Mouse (Mus musculus): ENCODE measurements around the gene Cpn1. TPM values are rescaled to one million over a fixed set of nuclear protein-coding genes. Genes with fewer than 3 reads are reported as not detected.
"Not testable (repeated sequence)": the region's sequence is repeated elsewhere in the genome, so short reads cannot be mapped to it uniquely, and the experiment has no call there.

Cpn1 gene
- polyA plus RNA-seq, 1 experiment from 2014 or later = 0.10 TPM

GRCm38 (mm10) chr19:43955266-43955665 is 31.1 kb downstream of the Cpn1 start:
- Histone ChIP-seq H3K9ac (no peak overlapping the region), H3K4me3 (replicated peaks) (no peak overlapping the region), H3K9me3 (no peaks in the 10 kb centered on the region), H3K36me3 (replicated peaks) (no peaks in the 10 kb centered on the region), H3K27me3 (no peaks in the 10 kb centered on the region), H3K27ac (no peak overlapping the region), H3K4me1 (no peaks in the 10 kb centered on the region), H3K4me2 (no peak overlapping the region)
- 78% methylated on average over 5 of the region's 5 CpGs for WGBS
- ATAC-seq (ENCODE audit: low FRiP score) = no peak

GRCm38 (mm10) chr19:43954864-43955263 is 31.5 kb downstream of the Cpn1 start:
- 84% methylated on average over 4 of the region's 4 CpGs for WGBS
- no peaks in the 10 kb centered on the region for H3K27me3 ChIP-seq
- no peak for ATAC-seq (ENCODE audit: low FRiP score)
- H3K36me3 ChIP-seq (replicated peaks) = no peaks in the 10 kb centered on the region
- no peaks in the 10 kb centered on the region for H3K4me1 ChIP-seq
- no peak overlapping the region for H3K9ac ChIP-seq
- no peak overlapping the region for H3K27ac ChIP-seq
- H3K4me2 ChIP-seq = no peak overlapping the region
- no peak overlapping the region for H3K4me3 ChIP-seq (replicated peaks)
- H3K9me3 ChIP-seq = no peaks in the 10 kb centered on the region

- H3K36me3 ChIP-seq (replicated peaks); H3K4me3 ChIP-seq (replicated peaks); H3K9ac ChIP-seq; H3K27ac ChIP-seq; H3K4me1 ChIP-seq; H3K4me2 ChIP-seq; H3K9me3 ChIP-seq; H3K27me3 ChIP-seq; ATAC-seq (ENCODE audit: low FRiP score): not testable (repeated sequence)
- 85% methylated on average over 8 of the region's 8 CpGs for WGBS
Measured at GRCm38 (mm10) chr19:43952936-43953335, 33.4 kb downstream of the Cpn1 start.

- H3K9me3 ChIP-seq = no peaks in the 10 kb centered on the region
- H3K36me3 ChIP-seq (replicated peaks) = no peaks in the 10 kb centered on the region
- 0 out of 2 replicates have a peak overlapping the region, but pooled peaks have one; percentile 13 for H3K4me2 ChIP-seq
- H3K27me3 ChIP-seq = no peaks in the 10 kb centered on the region
- H3K4me1 ChIP-seq = peaks cover 7% of the 10 kb centered on the region
- no peak overlapping the region for H3K4me3 ChIP-seq (replicated peaks)
- 5% methylated on average over 12 of the region's 12 CpGs for WGBS
- ATAC-seq (ENCODE audit: low FRiP score) = no peak
- H3K9ac ChIP-seq = no peak overlapping the region
- no peak overlapping the region for H3K27ac ChIP-seq
Measured at GRCm38 (mm10) chr19:43949111-43949810, 37.1 kb downstream of the Cpn1 start.

- Histone ChIP-seq H3K9me3 (no peaks in the 10 kb centered on the region), H3K27ac (no peak overlapping the region), H3K9ac (no peak overlapping the region), H3K4me3 (replicated peaks) (no peak overlapping the region), H3K27me3 (no peaks in the 10 kb centered on the region), H3K36me3 (replicated peaks) (no peaks in the 10 kb centered on the region), H3K4me1 (peaks cover 9% of the 10 kb centered on the region), H3K4me2 (no peak overlapping the region)
- ATAC-seq (ENCODE audit: low FRiP score) = no peak
- WGBS = 89% methylated on average over 8 of the region's 8 CpGs
Measured at GRCm38 (mm10) chr19:43944566-43944965, 41.8 kb downstream of the Cpn1 start.

- 0 out of 2 replicates have a peak, but pooled peaks cover 5% of the 10 kb centered on the region for H3K4me1 ChIP-seq
- WGBS = 81% methylated on average over 16 of the region's 16 CpGs
- no peak overlapping the region for H3K9ac ChIP-seq
Measured at GRCm38 (mm10) chr19:43943076-43943475, 43.3 kb downstream of the Cpn1 start.

GRCm38 (mm10) chr19:43939769-43940689 is 46.3 kb downstream of the Cpn1 start, which contains the start of gene Dnmbp:
TSS of gene Dnmbp (minus strand) at chr19:43940191.
- H3K4me3 ChIP-seq (replicated peaks) = peak within 1 kb of the TSS; percentile 81
- no peaks in the 10 kb centered on the region for H3K36me3 ChIP-seq (replicated peaks)
- H3K4me1 ChIP-seq = 0 out of 2 replicates have a peak, but pooled peaks cover 5% of the 10 kb centered on the region
- H3K27ac ChIP-seq = no peak within 1 kb of the TSS
- peak within 1 kb of the TSS; percentile 84 for H3K9ac ChIP-seq
- WGBS = 4% methylated on average over 88 of the region's 94 CpGs
- peak; percentile 90 for ATAC-seq (ENCODE audit: low FRiP score)
- peak within 1 kb of the TSS; percentile 86 for H3K4me2 ChIP-seq
- no peaks in the 10 kb centered on the region for H3K9me3 ChIP-seq
- H3K27me3 ChIP-seq = peaks cover 10% of the 10 kb centered on the region

More at GRCm38 (mm10) chr19:43943076-43943475, 43.3 kb downstream of the Cpn1 start:
- Histone ChIP-seq H3K4me2 (no peak overlapping the region), H3K27ac (no peak overlapping the region), H3K9me3 (no peaks in the 10 kb centered on the region), H3K27me3 (peaks cover 10% of the 10 kb centered on the region), H3K4me3 (replicated peaks) (no peak overlapping the region), H3K36me3 (replicated peaks) (no peaks in the 10 kb centered on the region)
- ATAC-seq (ENCODE audit: low FRiP score) = no peak

GRCm38 (mm10) chr19:43939171-43939768 is 47.1 kb downstream of the Cpn1 start:
- 36% methylated on average over 16 of the region's 16 CpGs for WGBS
- no peak overlapping the region for H3K27ac ChIP-seq
- ATAC-seq (ENCODE audit: low FRiP score) = no peak

GRCm38 (mm10) chr19:43938355-43938754 is 48.0 kb downstream of the Cpn1 start:
- WGBS = 54% methylated on average over 11 of the region's 11 CpGs
- no peak for ATAC-seq (ENCODE audit: low FRiP score)
- no peak overlapping the region for H3K9ac ChIP-seq

More at GRCm38 (mm10) chr19:43939171-43939768, 47.1 kb downstream of the Cpn1 start:
- peak overlapping the region; percentile 81 for H3K4me3 ChIP-seq (replicated peaks)
- peak overlapping the region; percentile 84; the same call in 1 of the 2 replicates for H3K9ac ChIP-seq
- no peaks in the 10 kb centered on the region for H3K36me3 ChIP-seq (replicated peaks)
- 0 out of 2 replicates have a peak, but pooled peaks cover 5% of the 10 kb centered on the region for H3K4me1 ChIP-seq
- peak overlapping the region; percentile 86 for H3K4me2 ChIP-seq
- no peaks in the 10 kb centered on the region for H3K9me3 ChIP-seq
- peaks cover 10% of the 10 kb centered on the region for H3K27me3 ChIP-seq

GRCm38 (mm10) chr19:43930926-43931325 is 55.4 kb downstream of the Cpn1 start:
- WGBS = 89% methylated on average over 6 of the region's 6 CpGs
- H3K9ac ChIP-seq = no peak overlapping the region
- H3K4me2 ChIP-seq = no peak overlapping the region
- no peaks in the 10 kb centered on the region for H3K9me3 ChIP-seq
- no peak overlapping the region for H3K27ac ChIP-seq
- H3K4me1 ChIP-seq = peaks cover 11% of the 10 kb centered on the region
- ATAC-seq (ENCODE audit: low FRiP score) = no peak
- no peaks in the 10 kb centered on the region for H3K27me3 ChIP-seq
- H3K36me3 ChIP-seq (replicated peaks) = no peaks in the 10 kb centered on the region
- H3K4me3 ChIP-seq (replicated peaks) = no peak overlapping the region

More at GRCm38 (mm10) chr19:43938355-43938754, 48.0 kb downstream of the Cpn1 start:
- Histone ChIP-seq H3K27ac (no peak overlapping the region), H3K36me3 (replicated peaks) (no peaks in the 10 kb centered on the region), H3K4me2 (no peak overlapping the region), H3K27me3 (peaks cover 10% of the 10 kb centered on the region), H3K4me1 (0 out of 2 replicates have a peak, but pooled peaks cover 5% of the 10 kb centered on the region), H3K9me3 (no peaks in the 10 kb centered on the region), H3K4me3 (replicated peaks) (no peak overlapping the region)

- no peak overlapping the region for H3K27ac ChIP-seq
- no peak for ATAC-seq (ENCODE audit: low FRiP score)
Measured at GRCm38 (mm10) chr19:43930366-43930765, 56.0 kb downstream of the Cpn1 start.

GRCm38 (mm10) chr19:43929869-43930268 is 56.5 kb downstream of the Cpn1 start:
- H3K4me2 ChIP-seq = no peak overlapping the region
- no peaks in the 10 kb centered on the region for H3K27me3 ChIP-seq
- H3K4me1 ChIP-seq = peaks cover 11% of the 10 kb centered on the region
- H3K9me3 ChIP-seq = no peaks in the 10 kb centered on the region
- ATAC-seq (ENCODE audit: low FRiP score) = no peak
- H3K9ac ChIP-seq = no peak overlapping the region
- 14% methylated on average over 11 of the region's 11 CpGs for WGBS
- no peak overlapping the region for H3K4me3 ChIP-seq (replicated peaks)
- no peak overlapping the region for H3K27ac ChIP-seq
- H3K36me3 ChIP-seq (replicated peaks) = no peaks in the 10 kb centered on the region

More at GRCm38 (mm10) chr19:43930366-43930765, 56.0 kb downstream of the Cpn1 start:
- Histone ChIP-seq H3K4me2 (no peak overlapping the region), H3K9me3 (no peaks in the 10 kb centered on the region), H3K4me1 (peaks cover 11% of the 10 kb centered on the region), H3K36me3 (replicated peaks) (no peaks in the 10 kb centered on the region), H3K27me3 (no peaks in the 10 kb centered on the region), H3K4me3 (replicated peaks) (no peak overlapping the region), H3K9ac (no peak overlapping the region)
- 50% methylated on average over 7 of the region's 7 CpGs for WGBS
